In genomic region chr4:85767666-85768065, GRCm38 (mm10) we compare ENCODE assay signal across 14 mouse cellular contexts.
A peak's percentile ranks its signal among the peaks of the same experiment; 100 is the strongest.
DNase-seq lines count a peak whose midpoint lies in the region; ATAC-seq and TF ChIP-seq lines count a peak whose summit lies in the region.
"Had no signal": no experiment of that assay in that cellular context is flagged by ENCODE, and none has a peak within 500 bp of the region (broad histone marks: within the 10 kb centered on the region; RNA-seq: fewer than 3 reads in every experiment).

No protein-coding gene starts in this region.

- H3K4me2 ChIP-seq in forebrain, postnatal 0 days (ENCODE audit: low read depth) = no peak overlapping the region
- H3K4me2 ChIP-seq in forebrain, embryonic 12.5 days = no peak overlapping the region
- H3K4me2 ChIP-seq in kidney, postnatal 0 days (ENCODE audit: low read length) = no peak overlapping the region
- no peak overlapping the region for H3K4me2 ChIP-seq in embryonic facial prominence, embryonic 12.5 days (replicated peaks)
- H3K4me2 ChIP-seq: midbrain, embryonic 12.5 days had no signal

- no peak overlapping the region for H3K4me3 ChIP-seq in forebrain, postnatal 0 days (ENCODE audit: low read depth, low read length)
- no peak overlapping the region for H3K4me3 ChIP-seq in forebrain, embryonic 12.5 days (replicated peaks)
- H3K4me3 ChIP-seq in kidney, postnatal 0 days (replicated peaks; ENCODE audit: low read depth, low read length) = no peak overlapping the region
- H3K4me3 ChIP-seq in embryonic facial prominence, embryonic 12.5 days = no peak overlapping the region
- no peak overlapping the region for H3K4me3 ChIP-seq in limb, embryonic 10.5 days
- H3K4me3 ChIP-seq: midbrain, embryonic 12.5 days had no signal

- 63% methylated on average over 6 of the region's 6 CpGs for WGBS in forebrain, postnatal 0 days
- WGBS in forebrain, embryonic 12.5 days = 79% methylated on average over 6 of the region's 6 CpGs
- WGBS in kidney, postnatal 0 days = 72% methylated on average over 6 of the region's 6 CpGs
- 43% methylated on average over 6 of the region's 6 CpGs for WGBS in embryonic facial prominence, embryonic 12.5 days
- WGBS in limb, embryonic 10.5 days = 74% methylated on average over 6 of the region's 6 CpGs

- no peak overlapping the region for H3K9ac ChIP-seq in forebrain, postnatal 0 days
- H3K9ac ChIP-seq in forebrain, embryonic 12.5 days = no peak overlapping the region
- no peak overlapping the region for H3K9ac ChIP-seq in kidney, postnatal 0 days (ENCODE audit: low read depth, low read length)
- no peak overlapping the region for H3K9ac ChIP-seq in embryonic facial prominence, embryonic 12.5 days
- H3K9ac ChIP-seq: midbrain, embryonic 12.5 days had no signal

- no peak for TF ChIP-seq CTCF in forebrain, postnatal 0 days (IDR thresholded peaks at IDR 0.05; ENCODE audit: low read depth)
- no peak for TF ChIP-seq CTCF in kidney, postnatal 0 days (IDR thresholded peaks at IDR 0.05; ENCODE audit: low read depth)

- no peaks in the 10 kb centered on the region for H3K27me3 ChIP-seq in forebrain, postnatal 0 days (ENCODE audit: insufficient read depth, low read length)
- H3K27me3 ChIP-seq in forebrain, embryonic 12.5 days = no peaks in the 10 kb centered on the region
- H3K27me3 ChIP-seq in kidney, postnatal 0 days (ENCODE audit: insufficient read depth, low read length) = no peaks in the 10 kb centered on the region
- H3K27me3 ChIP-seq in embryonic facial prominence, embryonic 12.5 days = no peaks in the 10 kb centered on the region
- H3K27me3 ChIP-seq in limb, embryonic 10.5 days (ENCODE audit: low read depth, poor library complexity, severe bottlenecking) = no peaks in the 10 kb centered on the region

- DNase-seq in forebrain, postnatal 0 days = no peak
- DNase-seq in kidney, postnatal 0 days (ENCODE audit: low spot score) = no peak
- no peak for DNase-seq in kidney, postnatal 25 days
- DNase-seq in limb, embryonic 10.5 days (ENCODE audit: low spot score) = no peak
- no peak for DNase-seq in gastrocnemius, postnatal 14 days
- no peak for DNase-seq in cerebellum, postnatal 25 days
- DNase-seq: B cell, adult 2 months; left cerebral cortex, postnatal 4 days; lung, adult 2 months; lung, postnatal 4 days; thymus, adult 2 months had no signal

- H3K4me1 ChIP-seq in forebrain, postnatal 0 days (ENCODE audit: insufficient read depth) = peaks cover 5% of the 10 kb centered on the region; the same call in 1 of the 2 replicates
- peaks cover 15% of the 10 kb centered on the region for H3K4me1 ChIP-seq in forebrain, embryonic 12.5 days
- H3K4me1 ChIP-seq in kidney, postnatal 0 days (replicated peaks; ENCODE audit: insufficient read depth, low read length) = no peaks in the 10 kb centered on the region
- peaks cover 14% of the 10 kb centered on the region for H3K4me1 ChIP-seq in embryonic facial prominence, embryonic 12.5 days
- peaks cover 27% of the 10 kb centered on the region for H3K4me1 ChIP-seq in limb, embryonic 10.5 days

- peak; percentile 21; the same call in 1 of the 2 replicates for ATAC-seq in forebrain, postnatal 0 days
- no peak for ATAC-seq in forebrain, embryonic 12.5 days (ENCODE audit: low FRiP score)
- peak; percentile 86; the same call in 1 of the 2 replicates for ATAC-seq in kidney, postnatal 0 days (replicated peaks; ENCODE audit: low FRiP score, low read depth)
- no peak for ATAC-seq in embryonic facial prominence, embryonic 12.5 days (ENCODE audit: insufficient number of reproducible peaks, insufficient read depth, low FRiP score, low TSS enrichment)

- H3K9me3 ChIP-seq in forebrain, postnatal 0 days (ENCODE audit: low read length) = no peaks in the 10 kb centered on the region
- H3K9me3 ChIP-seq in forebrain, embryonic 12.5 days = no peaks in the 10 kb centered on the region
- no peaks in the 10 kb centered on the region for H3K9me3 ChIP-seq in kidney, postnatal 0 days (replicated peaks; ENCODE audit: low read length)
- H3K9me3 ChIP-seq in embryonic facial prominence, embryonic 12.5 days = no peaks in the 10 kb centered on the region
- H3K9me3 ChIP-seq in limb, embryonic 10.5 days (replicated peaks) = no peaks in the 10 kb centered on the region

- intact Hi-C loops in gastrocnemius, postnatal 14 days (cut with DNase I; ENCODE audit: low total_unique reads) = no loop called here

- 0 out of 2 replicates have a peak overlapping the region, but pooled peaks have one; percentile 64 for H3K27ac ChIP-seq in forebrain, postnatal 0 days (ENCODE audit: low read depth, low read length)
- H3K27ac ChIP-seq in forebrain, embryonic 12.5 days = no peak overlapping the region
- H3K27ac ChIP-seq in kidney, postnatal 0 days = peak overlapping the region; percentile 78
- peak overlapping the region; percentile 26; the same call in 1 of the 2 replicates for H3K27ac ChIP-seq in embryonic facial prominence, embryonic 12.5 days
- peak overlapping the region; percentile 81 for H3K27ac ChIP-seq in limb, embryonic 10.5 days
- H3K27ac ChIP-seq: midbrain, embryonic 12.5 days had no signal

- H3K36me3 ChIP-seq in forebrain, postnatal 0 days (ENCODE audit: insufficient read depth) = no peaks in the 10 kb centered on the region
- H3K36me3 ChIP-seq in forebrain, embryonic 12.5 days (replicated peaks) = no peaks in the 10 kb centered on the region
- H3K36me3 ChIP-seq in kidney, postnatal 0 days (ENCODE audit: insufficient read depth, low read length) = no peaks in the 10 kb centered on the region
- H3K36me3 ChIP-seq in embryonic facial prominence, embryonic 12.5 days = no peaks in the 10 kb centered on the region
- H3K36me3 ChIP-seq in limb, embryonic 10.5 days = no peaks in the 10 kb centered on the region
- H3K36me3 ChIP-seq: midbrain, embryonic 12.5 days had no signal

Comparison
In these comparisons a context has a peak if more than half of its experiments do, and no peak if none do; other contexts are left out.
1. ATAC-seq: peak in forebrain, postnatal 0 days (single experiment) and kidney, postnatal 0 days (single experiment); none in forebrain, embryonic 12.5 days (single experiment) and embryonic facial prominence, embryonic 12.5 days (single experiment).